Mouse (Mus musculus) cortical plate, adult 2 months (tissue): ENCODE results near the gene Zbtb38.

Experiments used
- CTCF ChIP-seq: fragments of 200-500 bp; IDR thresholded peaks from 2 replicates; pipeline ENCODE4 v1.5.1; 2011; ENCODE audit warnings: mild to moderate bottlenecking, control low read depth, low read length; ENCODE audit not compliant: insufficient read depth; ENCODE audit errors: extremely low read depth
- POLR2A ChIP-seq: fragments of 200-500 bp; IDR thresholded peaks from 2 replicates; pipeline ENCODE4 v1.6.1; 2011; ENCODE audit warnings: mild to moderate bottlenecking, low read length, control low read depth; ENCODE audit not compliant: insufficient read depth; ENCODE audit errors: extremely low read depth

- TF ChIP-seq CTCF (no peak), POLR2A (no peak)
Observed at GRCm38 (mm10) chr9:96704935-96705334, 47.7 kb downstream of the Zbtb38 start.
